Mouse (Mus musculus) kidney, adult 11 months (tissue): ENCODE data around the gene Tubgcp2.

Experiments used
- DNase-seq: peaks from one replicate; pipeline ENCODE4 v3.0.0; 2022

Tubgcp2 gene

DNA sequence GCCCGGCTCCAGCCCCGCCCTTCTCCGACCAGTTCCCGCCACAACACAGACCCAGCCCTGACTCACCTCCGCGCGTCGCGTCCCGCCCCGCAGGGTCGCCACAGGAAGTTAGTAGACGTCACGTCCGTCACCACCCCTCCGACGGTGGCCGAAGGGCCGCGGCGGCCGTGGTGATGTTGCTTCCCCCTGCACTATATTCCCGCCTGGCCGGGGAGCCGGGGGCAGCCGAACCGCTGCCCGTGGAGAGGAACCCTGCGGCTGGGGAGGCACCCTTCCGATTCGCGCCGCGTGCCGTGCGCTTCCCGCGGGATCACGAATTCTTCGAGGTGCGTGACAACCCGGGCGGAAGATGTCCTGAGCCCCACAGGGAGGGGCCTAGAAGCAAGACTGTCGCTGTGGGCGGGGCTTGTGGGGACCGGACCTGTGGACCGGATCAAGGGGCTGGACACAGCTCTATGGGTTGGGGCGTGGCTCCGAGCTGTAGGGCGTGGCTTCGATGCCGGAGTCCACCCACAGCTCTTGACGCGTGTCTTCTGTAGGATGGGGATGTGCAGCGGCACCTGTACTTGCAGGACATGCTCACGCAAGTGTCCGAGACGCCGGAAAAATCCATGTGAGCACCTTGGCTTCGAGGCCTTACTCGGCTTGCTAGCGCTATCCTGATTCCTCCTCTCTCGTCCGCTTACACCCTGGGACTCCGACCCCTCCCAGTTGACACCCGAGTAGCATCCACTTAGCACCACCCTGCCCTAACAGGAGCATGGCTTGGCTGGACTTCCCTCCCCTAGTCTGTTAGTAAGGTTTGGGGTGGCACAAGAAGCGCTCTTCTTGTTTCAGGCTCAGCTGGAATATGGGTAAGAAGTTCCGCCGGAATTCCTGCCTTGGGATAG lies at the start of gene Tubgcp2, which contains the start of gene Zfp511:
Gene Tubgcp2 (minus strand): TSS at position 389 of the 890 bp plus-strand sequence.
Gene Zfp511 (plus strand): TSS at position 111 of the 890 bp plus-strand sequence.
- DNase-seq, result peak; percentile 96

DNA sequence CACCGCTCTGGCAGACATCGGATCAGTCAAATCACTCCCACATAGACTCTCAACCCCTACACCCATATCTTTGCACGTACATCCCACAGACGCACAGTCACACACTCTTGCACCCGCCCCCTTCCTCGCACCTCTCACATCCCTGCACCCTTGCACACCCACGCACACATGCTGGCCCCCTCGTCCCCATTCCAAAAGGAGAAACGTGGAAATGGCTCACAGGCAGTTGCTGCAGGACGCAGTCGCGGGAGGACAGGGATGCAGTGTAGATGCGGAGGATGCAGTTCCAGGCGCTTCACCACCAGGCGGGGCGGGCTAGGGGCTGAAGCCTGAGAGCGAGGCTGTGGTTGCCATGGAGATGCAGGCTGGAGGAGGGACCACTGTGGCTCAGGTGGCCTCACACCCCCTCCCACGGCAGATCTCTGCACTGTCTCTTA lies 45.8 kb upstream of the Tubgcp2 start, which contains the start of gene Caly:
Gene Caly (minus strand): TSS at position 307 of the 437 bp plus-strand sequence.
- DNase-seq, result no peak

DNA sequence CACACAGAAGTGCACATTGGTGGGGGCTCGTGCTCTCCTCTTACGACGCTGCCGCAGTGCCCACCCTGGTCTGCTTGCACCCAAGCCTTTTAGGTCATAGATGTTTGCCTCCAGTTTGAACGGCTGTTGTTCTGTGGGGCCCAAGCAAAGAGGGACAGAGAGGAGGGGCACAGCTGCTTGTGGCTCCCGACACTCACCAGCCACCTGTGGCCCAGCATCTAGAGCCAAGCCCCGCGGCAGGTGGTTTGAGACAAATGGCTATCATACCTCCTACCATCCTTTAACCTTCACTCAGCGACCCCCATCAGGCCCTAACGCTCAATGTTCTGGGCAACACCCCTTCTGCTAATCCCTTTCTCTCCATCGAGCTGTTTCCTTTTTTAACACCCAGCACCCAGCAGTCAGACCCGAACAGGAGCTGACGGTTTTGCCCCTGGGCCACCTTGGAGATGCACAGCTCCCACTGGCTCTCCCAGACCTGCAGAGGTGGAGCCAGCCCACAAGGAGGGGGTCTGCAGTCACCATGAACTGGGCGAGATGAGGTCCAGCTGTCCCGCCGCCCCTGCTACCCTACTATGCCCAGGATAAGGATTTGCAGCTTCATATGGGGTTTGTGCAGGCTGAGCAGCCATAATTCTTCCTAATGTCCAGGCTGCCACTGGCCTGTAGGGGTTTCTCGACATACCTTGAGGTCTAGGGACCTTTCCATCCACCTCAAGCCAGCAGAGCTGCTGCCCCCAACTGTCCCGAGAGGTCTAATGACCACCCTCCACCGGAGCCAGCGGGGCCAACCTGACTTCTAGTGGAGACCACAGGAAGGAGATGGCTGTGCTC lies 45.2 kb upstream of the Tubgcp2 start:
- no peak for DNase-seq

DNA sequence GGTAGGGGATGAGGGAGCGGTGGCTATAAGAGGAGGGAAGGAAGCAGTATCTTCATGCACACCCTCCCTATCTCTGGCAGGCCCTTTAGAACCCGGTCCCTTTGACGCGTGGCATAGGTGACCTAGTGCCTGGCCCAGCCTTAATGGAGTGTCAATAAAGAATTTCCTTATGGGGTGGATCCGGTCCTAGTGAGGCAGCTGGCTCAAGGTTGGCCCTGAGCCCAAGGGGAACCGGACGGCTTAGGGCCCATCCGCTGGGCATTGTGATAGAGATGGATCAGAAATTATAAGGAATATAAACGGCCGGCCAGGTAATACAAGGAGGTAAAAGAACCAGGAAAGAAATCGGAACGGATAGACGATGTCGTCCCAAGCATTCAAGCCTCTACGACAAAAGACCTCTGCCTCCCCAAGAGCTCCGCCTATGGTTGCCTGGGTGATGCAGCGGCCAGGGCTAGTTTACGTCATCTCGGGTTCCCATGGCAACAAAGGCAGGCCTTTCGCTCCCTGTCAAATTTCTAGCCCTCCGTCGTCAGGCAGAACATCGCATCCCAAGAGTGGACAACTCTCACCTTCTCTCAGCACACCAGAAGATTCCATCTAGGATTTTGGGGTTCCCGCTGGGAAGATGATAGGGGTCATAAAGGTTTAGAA lies 44.2 kb upstream of the Tubgcp2 start:
- DNase-seq, result peak; percentile 56

DNA sequence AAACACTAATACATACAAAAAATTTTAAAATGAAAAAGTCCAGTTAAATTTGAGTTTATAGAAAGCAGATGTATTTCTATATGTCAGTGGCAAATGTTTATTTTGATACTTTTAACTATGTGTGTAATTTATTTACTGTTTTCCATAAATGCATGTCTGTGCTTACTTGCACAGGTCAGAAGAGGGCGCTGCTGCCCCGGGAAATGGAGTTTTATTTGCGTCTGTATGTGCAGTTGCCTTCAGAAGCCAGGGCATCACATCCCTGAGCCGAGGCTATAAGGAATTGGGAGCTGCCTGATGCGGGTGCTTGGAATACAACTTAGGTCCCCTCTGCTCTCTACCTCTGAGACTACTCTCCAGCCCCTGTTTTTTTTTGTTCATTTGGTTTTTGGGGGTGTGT lies 42.2 kb upstream of the Tubgcp2 start:
- DNase-seq, result no peak

DNA sequence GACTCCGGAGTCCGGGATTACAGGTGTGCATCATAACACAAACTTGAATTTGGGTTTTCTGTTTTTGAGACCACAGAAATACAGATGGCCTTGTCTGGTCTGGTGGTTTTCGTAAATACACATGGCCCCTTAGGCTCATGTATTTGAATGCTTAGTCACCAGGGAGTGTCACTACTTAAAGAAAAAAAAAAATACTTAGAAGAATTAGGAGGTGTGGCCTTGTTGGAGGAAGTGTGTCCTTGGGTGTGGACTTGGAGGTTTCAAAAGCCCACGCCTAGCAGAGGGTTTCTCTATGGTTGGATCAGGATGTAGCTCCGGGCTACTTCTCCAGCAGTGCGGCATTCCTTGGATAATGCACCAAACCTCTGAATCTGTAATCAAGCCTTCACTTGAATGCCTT lies 41.2 kb upstream of the Tubgcp2 start:
- DNase-seq, result no peak

DNA sequence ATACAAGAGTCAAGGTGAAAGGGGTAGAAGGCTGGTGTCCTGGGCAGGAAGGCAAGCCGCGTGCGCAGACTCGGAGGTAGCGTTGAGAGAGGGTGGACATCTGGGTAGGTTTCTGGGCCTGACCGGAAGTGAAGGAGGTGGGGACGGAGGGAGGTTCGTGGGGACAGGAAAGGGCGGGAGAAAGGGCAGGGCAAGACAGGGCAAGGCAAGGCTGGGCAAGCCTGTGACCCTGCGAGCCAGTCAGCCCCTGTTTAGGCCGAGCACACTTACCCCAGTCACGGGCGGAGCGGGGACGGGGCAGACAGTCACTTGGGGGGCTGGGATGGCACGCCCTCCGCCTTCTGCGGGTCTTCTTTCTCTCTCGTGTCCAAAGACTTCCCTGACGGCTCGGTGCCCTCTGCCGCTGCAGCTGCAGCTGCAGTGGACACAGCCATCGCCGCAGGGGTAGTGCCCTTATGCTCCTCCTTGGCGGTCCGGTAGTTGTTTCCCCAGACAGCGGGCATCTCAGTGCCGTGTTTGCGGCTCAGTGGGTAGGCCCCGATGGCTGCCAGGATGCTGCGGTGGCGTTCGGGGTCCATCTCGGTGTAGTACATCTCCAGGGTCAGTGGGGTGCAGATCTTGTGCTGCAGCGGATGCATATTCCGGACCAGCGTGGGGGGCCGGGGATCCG lies 33.7 kb upstream of the Tubgcp2 start:
- no peak for DNase-seq

DNA sequence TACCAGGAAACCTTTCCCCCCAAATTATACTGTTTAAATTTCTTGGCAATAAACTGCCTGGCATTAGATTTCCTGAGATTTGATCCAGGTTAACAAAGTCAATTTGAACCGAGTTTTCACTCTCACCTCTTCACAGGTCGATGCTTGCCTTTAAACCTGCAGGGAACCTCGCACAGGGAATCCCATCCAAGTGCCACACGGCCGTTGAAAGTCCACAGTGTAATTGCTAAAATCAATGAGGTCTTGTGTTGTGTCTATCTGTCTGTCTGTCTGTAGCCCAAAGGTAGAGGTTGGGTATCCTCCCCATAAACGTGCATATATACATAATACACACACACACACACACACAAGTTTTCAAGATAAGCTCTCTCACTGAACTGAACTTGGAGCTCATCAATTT lies 30.9 kb upstream of the Tubgcp2 start:
- no peak for DNase-seq

DNA sequence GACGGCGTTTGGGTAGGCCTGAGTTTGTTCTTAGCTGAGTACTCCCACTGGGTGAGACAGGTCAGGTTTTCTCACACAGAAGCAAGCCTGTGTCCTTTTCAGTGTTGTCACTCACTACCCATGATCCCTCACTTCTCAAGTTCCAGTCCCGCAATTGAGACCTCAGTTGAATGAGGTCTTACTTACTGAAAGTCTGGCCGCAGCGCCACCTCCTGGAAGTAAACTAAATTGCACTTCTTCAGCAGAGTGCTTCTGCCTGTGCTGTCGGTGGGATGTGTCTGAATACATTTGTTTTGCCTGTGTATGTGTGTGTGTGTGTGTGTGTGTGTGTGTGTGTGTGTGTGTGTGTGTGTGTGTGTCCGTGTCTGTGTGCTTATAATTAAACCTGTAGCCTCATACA lies 26.6 kb upstream of the Tubgcp2 start:
- DNase-seq, result peak; percentile 30

DNA sequence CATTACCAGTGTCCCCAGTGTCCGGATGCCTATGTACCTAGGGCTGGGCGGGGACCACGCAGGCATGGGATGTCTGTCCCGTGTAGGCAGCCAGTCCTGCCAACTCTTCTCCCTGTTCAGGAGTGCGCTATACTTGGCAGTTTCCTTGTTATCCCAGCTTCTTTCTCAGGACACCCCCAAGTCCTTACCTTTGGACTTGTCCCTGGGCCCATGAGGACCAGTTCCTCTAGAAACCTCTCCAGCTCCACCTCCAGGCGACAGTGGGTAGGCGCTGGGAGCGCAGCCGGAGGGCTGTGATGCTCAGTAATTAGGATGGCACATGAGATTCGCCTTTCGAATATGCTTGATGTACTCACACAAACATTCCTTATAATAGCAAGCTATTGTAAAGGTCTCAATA lies 25.8 kb upstream of the Tubgcp2 start:
- DNase-seq, result no peak

DNA sequence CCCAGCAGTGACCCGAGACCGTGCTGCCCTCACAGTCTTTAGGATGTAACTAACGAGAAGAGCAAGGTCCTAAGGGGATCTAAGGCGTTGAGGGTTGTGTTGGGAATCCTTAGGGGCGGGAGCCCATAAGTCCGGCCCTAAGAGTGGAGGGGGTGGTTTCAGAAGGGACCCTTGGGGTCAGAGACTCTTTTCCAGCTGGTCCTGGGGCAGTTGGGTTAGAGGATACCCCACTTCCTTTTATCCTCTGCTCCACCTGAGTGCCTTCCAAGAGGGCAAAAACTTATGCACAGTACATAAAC lies 25.3 kb upstream of the Tubgcp2 start:
- no peak for DNase-seq

DNA sequence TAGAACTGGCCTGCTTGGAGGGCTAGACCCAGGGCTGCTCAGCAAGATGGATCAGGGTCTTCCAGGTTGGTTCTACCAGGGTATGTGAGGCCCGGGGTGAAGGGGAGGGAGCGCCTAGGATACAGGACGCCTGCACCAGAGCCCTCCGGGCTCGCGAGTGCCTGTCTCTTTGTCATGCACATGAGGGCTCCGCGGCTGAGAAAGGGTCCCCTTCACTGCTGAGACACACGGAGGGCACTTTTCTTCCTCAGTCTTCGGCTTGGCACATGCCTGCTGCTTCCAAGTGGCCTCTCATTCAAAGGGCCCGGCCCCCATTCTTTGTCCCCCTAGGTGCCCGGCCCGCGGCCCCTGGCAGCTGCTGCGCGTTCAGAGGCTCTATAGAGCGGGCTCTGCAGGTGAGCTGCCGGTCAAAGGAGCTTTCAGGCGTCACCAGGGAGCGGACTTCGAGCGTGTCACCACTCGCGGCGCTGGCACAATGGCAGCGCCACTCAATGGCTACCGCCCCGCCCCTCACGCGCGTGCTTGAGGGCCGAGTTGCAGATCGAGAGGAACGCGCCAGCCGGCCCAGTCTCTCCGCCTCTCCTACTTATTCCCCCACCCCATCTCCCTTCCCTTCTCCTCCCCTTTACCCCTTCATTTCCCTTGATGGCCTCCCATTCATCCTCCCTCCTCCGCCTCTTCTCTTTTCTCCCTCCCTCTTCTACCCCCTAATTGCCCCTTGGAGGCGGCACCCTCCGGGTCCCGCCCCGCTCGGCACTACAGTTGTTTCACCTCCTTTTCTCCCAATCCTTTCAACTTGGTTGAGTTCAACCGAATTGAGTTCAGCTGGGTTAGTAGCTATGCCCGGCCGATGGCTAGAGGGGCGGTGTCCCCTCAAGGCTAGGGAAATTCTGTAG lies 24.7 kb upstream of the Tubgcp2 start:
- no peak for DNase-seq

DNA sequence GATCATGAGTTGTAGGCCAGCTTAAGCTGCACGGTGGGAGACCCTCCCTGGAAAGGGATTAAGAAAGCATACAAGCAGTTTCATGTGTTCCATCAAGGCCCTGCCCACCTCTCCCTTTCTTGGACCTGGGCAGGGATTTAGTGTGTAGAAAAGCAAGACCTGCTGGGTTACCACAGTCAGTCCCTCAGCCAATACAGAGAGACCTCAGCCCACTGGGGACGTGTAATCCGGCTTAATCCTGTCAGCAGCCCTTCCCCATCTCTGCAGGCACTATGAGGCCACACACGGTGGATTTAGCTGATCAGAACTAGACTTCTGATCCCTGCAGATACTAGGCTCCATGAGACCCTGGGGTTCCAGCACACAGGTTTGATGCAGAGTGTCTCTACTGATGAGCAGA lies 23.1 kb upstream of the Tubgcp2 start:
- DNase-seq, result no peak

DNA sequence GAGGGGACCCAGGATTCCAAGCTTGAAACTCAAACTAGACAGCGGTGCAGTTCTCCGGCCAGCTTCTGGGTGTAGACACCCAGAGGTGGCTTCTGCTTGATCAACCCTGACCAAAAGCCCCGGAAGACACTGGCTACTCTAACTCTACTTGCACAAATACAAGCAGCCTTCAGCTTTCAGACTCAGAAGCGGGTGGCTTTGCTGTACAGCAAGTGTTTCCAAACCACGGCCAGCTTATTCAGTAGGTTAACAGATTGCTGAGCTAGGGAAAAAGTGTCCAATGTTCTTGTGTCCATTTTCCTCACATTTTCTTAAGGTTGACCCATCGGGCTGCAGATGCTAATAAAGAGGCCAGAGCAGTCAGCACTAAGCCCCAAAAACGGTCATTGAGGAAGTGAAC lies 22.1 kb upstream of the Tubgcp2 start:
- DNase-seq, result no peak

DNA sequence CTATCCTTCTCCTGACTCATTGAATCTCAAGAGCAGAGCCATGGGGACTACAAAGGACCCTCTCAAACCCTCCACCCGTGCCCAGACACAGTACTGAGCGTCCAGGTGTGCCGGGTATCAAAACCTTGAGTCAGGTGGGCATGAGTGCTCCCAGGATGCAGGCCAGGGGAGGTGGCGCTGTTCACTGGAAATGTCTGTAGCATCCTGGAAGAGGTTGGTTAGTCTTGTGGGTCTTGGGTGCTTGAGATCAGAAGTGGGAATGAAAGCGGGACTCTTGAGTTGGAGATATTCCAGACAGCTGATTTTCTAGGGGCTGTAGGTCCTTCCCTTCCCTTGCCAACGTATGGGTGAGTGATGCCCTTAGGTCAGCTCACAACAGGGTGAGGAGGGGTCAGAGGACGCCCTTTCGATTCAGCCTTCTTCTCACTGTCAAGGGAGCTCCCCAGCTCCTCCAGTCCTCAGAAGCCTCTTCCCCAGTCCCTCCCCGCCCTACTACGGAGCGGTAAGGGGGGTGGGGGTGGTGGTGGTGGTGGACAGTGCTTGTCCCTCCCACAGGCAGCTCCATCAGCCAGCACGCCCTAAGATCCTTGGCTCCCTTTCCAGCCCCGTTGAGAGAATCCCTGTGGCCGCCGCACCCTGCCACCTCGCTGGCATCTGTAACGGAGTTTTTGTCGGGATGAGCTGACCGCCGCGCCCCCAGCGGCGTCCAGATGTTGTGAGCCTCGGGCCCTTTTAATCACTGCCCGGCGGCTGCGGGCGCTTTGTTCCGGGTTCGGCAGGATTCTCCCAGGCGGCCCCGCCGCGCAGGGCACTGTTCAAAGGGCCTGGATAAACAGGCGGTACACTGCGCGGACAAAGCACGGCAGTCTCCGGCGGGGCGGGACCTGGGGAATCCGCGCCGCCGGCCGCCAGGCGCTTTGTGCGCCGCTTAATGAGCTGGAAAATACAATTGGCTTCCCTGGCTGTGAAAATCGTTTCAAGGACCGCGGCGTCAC lies 21.2 kb upstream of the Tubgcp2 start:
- DNase-seq, result no peak

DNA sequence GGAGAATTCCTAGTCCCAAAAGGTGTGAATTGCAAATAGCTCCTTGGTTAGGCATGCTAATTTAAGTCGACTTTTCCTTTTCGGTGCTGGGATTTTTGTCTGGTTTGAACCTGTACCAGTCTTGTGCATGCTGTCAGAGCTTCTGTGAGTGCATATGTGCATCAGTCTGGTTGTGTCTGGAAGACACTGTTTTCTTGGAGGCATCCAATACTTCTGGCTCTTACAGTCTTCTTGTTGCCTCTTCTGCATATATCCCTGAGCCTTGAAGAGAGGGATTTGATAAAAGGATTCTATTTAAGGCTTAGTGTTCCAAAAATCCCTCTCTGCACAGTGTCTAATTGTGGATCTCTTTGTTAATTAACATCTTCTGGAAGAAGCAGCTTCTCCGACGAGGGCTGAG lies 17.7 kb upstream of the Tubgcp2 start:
- no peak for DNase-seq

DNA sequence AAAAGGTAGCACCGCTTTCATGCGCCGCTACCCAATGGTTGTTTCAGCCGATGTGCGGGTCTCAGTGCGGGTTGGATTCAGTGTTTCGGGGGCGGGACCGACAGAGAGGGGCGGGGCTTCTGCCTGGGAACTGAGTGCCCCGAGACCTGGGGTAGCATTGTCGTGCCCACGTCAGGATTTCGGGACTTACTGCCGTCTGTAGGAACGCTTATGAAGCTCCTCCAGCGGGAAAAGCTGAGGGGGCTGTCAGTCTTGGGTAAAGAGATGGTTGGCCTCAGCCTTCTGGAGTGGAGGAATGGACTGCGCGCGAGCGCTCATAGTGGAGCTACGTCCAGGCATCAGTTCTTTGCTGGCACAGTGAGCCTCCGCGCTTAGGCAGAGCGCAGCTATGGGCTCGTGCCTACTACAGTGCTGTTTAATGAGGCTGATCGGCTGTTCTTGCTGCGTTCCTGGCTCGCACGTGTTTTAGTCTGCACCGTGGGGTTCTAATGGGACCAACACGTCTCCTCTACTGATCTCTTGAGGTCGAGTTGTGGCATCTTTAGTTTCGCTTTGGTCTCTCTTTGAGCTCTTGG lies 12.7 kb upstream of the Tubgcp2 start:
- no peak for DNase-seq

DNA sequence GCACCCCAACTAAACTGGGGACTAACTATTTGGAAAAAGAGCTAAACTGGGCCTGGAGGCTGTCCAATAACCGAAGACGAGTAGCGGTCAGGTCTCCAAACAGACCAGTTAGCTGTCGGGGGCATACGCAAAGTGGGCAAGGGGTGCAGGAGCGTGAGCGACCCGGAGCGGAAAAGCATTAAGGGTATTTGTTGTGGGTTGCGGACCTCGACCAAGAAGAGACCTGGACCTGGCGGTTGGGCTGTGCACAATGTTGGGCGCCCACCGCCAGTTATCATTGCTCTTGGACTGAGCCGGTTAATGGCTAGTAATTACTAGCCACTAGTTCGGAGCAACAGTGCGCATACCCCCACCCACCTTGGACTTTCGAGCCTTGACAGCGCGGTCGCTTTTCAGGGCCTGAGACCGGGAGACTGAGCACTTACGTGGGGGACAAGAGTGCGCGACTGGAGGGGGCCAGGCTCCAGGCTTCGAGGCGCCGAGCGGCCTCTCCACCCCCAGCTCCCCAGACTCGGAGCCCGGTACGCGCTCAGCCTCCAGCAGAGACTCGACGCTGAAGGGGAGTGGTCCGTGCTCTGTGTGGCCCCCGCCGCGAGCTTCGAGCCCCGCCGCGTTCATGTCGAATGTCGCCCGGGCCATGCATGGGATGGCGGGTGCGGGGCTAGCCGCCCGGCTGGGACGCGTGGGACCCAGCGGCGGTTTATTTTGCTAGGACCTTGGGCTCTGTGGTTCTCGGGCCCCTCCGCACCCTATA lies 12.1 kb upstream of the Tubgcp2 start, which contains the start of gene Msx3:
Gene Msx3 (minus strand): TSS at position 729 of the 754 bp plus-strand sequence.
- no peak for DNase-seq

DNA sequence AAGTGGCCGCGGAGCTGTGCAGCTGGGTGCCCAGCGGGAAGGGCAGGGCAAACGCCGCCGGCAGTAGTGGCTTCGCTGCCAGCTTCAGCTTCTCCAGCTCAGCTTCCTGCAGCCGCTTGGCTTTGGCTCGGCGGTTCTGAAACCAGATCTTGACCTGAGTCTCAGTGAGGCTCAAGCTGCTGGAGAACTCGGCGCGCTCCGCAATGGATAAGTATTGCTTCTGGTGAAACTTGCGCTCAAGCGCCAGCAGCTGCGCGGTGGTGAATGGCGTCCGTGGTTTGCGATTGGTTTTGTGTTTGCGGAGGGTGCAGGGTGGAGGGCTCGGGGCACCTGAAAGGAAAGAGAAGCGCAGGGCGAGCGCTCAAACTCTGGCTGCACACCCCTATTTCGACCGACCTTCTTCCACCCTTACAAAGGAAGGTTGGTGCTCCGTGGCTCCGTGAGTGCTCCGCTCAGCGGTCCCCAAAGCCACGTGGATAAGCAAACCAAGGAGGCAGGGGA lies 11.4 kb upstream of the Tubgcp2 start:
- DNase-seq, result no peak
